Mouse (Mus musculus) hindbrain, embryonic 14.5 days (tissue): ENCODE data around the gene Thap3. TPM values are rescaled to one million over a fixed set of nuclear protein-coding genes. Genes with fewer than 3 reads are reported as not detected.
A peak's percentile ranks its signal among the peaks of the same experiment; 100 is the strongest.
"Not testable (repeated sequence)": the region's sequence is repeated elsewhere in the genome, so short reads cannot be mapped to it uniquely, and the experiment has no call there.

ENCODE experiments used
- ATAC-seq: fragments of 200-750 bp; cut with Nextera tagmentation; 2 replicates; pipeline ENCODE4 v1.8.0; 2017; ENCODE audit warnings: moderate number of reproducible peaks, mild to moderate bottlenecking, moderate TSS enrichment, moderate library complexity; ENCODE audit not compliant: low FRiP score
- DNase-seq: peaks from one replicate; pipeline ENCODE4 v3.0.0-alpha.2; 2015; ENCODE audit warnings: low spot score
- H3K27ac ChIP-seq: fragments of 300-500 bp; sonication (generic); 2 replicates; pipeline ENCODE4 v1.5.1; 2014; ENCODE audit warnings: mild to moderate bottlenecking, moderate library complexity
- H3K27me3 ChIP-seq: fragments of 300-500 bp; sonication (generic); 2 replicates; pipeline ENCODE4 v1.6.1; 2014; ENCODE audit warnings: mild to moderate bottlenecking, low read length, mixed read lengths; ENCODE audit not compliant: control insufficient read depth, insufficient read depth
- H3K36me3 ChIP-seq: fragments of 300-500 bp; sonication (generic); replicated peaks from 2 replicates; pipeline ENCODE4 v1.6.1; 2014; ENCODE audit not compliant: control insufficient read depth, insufficient read depth
- H3K4me1 ChIP-seq: fragments of 300-500 bp; sonication (generic); replicated peaks from 2 replicates; pipeline ENCODE4 v1.6.1; 2014; ENCODE audit warnings: antibody characterized with exemption, low read length, mixed read lengths; ENCODE audit not compliant: control insufficient read depth, insufficient read depth
- H3K4me2 ChIP-seq: fragments of 300-500 bp; sonication (generic); replicated peaks from 2 replicates; pipeline ENCODE4 v1.6.1; 2014; ENCODE audit warnings: mild to moderate bottlenecking, moderate library complexity
- H3K4me3 ChIP-seq: fragments of 300-500 bp; sonication (generic); replicated peaks from 2 replicates; pipeline ENCODE4 v1.5.1; 2014; ENCODE audit warnings: mild to moderate bottlenecking, low read length
- H3K9ac ChIP-seq: fragments of 300-500 bp; sonication (generic); 2 replicates; pipeline ENCODE4 v1.6.1; 2014
- H3K9me3 ChIP-seq: fragments of 300-500 bp; sonication (generic); 2 replicates; pipeline ENCODE4 v1.6.1; 2016; ENCODE audit warnings: low read length; ENCODE audit not compliant: control insufficient read depth
- WGBS: fragments of 180-500 bp; shearing (Covaris S2); extraction: QIAGEN DNeasy Blood & Tissue Kit; methylation state at CpG from one replicate; pipeline ENCODE4 v1.1.7; 2014; 5-methylcytosine and 5-hydroxymethylcytosine counted together
- polyA plus RNA-seq: library from polyadenylated mRNA; unstranded; fragments of >200 nt; fragmentation: Nextera tagmentation; extraction: Ambion mirVana; gene quantifications from 2 replicates; pipeline ENCODE4 v1.2.1, GENCODE M21; 2014

The Thap3 gene
- polyA plus RNA-seq, result 22.2 and 25.1 TPM in 2 replicates

DNA sequence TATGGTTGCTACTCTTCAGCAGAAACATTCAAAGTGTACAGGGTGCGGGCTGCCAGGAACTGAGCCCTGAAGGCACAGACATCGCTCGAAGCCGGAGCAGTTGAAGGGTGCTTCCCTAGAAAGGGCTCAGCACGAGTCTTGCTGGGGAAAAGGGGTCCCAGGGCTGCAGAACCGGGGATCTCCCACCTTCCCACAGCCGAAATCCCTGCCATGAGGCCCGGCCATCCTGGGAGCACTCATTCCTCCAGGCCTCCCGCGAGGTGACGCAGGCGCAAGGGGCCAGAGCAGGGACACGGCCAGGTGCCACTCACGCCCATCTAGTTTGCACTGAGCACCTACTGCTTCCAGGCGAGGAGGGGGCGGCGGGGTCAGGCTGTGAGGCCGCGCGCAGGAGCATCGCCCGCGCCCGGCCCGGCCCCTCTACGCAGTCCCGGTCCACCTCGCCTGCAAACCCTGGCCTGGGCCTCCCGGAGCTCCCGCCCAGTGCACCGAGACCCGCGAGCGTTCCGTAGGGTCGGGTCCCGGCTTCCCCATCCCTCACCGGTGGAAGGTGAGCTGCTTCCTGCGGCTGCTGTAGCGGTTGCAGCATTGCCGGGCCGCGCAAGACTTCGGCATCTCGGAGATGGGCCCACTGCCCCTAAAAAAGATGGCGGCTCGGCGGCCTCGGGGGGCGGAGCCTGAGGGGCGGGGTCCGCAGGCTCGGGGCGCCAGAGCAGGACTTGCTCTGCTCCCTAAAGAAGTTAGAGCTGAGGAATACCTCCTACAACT is at the start of gene Thap3:
Gene Thap3, minus strand, starts transcription at position 656 of the 768 bp plus-strand sequence.
- ATAC-seq (peak; percentile 81), DNase-seq (peak; percentile 77)
- peak within 1 kb of the TSS; percentile 83 for H3K27ac ChIP-seq
- no peaks in the 10 kb centered on the region for H3K27me3 ChIP-seq
- H3K4me2 ChIP-seq, result peak within 1 kb of the TSS; percentile 90
- no peaks in the 10 kb centered on the region for H3K9me3 ChIP-seq
- WGBS, result under 1% methylated on average over 54 of the region's 54 CpGs
- peak within 1 kb of the TSS; percentile 95 for H3K9ac ChIP-seq
- peaks cover 45% of the 10 kb centered on the region for H3K36me3 ChIP-seq
- H3K4me1 ChIP-seq, result peaks cover 8% of the 10 kb centered on the region; the same call in 1 of the 2 replicates
- peak within 1 kb of the TSS; percentile 86 for H3K4me3 ChIP-seq

DNA sequence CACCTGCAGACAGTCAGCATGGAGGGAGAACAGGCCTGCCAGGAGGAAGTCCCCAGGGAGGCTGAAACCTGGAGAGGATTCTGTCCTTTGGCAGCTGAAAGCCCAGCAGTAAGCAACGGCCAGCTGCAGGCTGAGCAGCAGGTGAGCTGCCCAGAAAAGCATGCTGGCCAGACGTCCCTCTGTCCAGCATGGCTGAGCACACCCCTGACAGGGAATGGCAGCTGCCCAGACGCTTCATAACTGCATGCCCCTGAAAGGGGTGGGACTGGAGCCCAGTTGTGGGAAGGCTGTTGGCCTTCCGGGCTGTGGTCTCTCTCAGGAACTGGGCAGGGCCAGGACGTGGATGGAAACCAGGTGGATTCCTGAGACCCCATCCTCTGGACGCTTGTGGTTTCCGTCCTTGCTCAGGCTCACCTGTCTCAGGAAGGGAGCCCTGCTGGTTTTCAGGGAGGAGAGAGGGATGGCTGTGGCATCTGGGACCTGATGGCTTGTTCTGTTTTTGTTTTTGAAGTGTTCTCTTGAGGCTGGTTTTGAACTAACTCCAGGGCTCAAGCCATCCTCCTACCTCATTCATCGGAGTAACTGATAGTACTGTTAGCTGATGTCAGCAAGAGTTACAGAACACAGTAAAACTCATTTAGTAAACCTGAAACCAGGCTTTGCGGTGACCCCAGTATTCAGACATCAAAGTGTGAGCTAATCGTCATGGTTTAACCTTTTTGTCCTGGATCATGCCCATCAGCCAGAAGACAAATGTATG is 49.6 kb upstream of the Thap3 start, which contains the start of gene Tas1r1:
Gene Tas1r1, minus strand, starts transcription at position 344 of the 760 bp plus-strand sequence.
- Histone ChIP-seq H3K4me1 (peaks cover 8% of the 10 kb centered on the region), H3K9ac (peak within 1 kb of the TSS; percentile 74), H3K4me3 (peak within 1 kb of the TSS; percentile 92), H3K27ac (no peak within 1 kb of the TSS), H3K27me3 (no peaks in the 10 kb centered on the region), H3K4me2 (peak within 1 kb of the TSS; percentile 97), H3K36me3 (peaks cover 27% of the 10 kb centered on the region), H3K9me3 (no peaks in the 10 kb centered on the region)
- WGBS, result 50% methylated on average over 10 of the region's 10 CpGs
- no peak for ATAC-seq
- no peak for DNase-seq

DNA sequence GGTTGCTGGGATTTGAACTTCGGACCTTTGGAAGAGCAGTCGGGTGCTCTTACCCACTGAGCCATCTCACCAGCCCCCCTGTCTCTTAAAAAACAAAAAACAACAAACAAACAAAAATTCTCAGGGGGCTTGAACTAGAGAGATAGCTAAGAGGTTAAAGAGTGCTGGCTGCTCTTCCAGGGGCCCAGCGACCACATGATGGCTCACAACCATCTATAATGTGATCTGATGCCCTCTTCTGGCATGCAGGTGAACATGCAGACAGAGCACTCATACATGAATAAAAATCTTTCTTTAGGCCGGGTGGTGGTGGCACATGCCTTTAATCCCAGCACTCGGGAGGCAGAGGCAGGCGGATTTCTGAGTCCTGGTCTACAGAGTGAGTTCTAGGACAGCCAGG is 47.7 kb upstream of the Thap3 start:
- ATAC-seq, H3K27ac ChIP-seq, DNase-seq, H3K27me3 ChIP-seq, H3K9ac ChIP-seq, H3K4me1 ChIP-seq, H3K9me3 ChIP-seq, H3K4me3 ChIP-seq, H3K4me2 ChIP-seq, H3K36me3 ChIP-seq: not testable (repeated sequence)
- WGBS, result 86% methylated on average over 6 of the region's 6 CpGs

DNA sequence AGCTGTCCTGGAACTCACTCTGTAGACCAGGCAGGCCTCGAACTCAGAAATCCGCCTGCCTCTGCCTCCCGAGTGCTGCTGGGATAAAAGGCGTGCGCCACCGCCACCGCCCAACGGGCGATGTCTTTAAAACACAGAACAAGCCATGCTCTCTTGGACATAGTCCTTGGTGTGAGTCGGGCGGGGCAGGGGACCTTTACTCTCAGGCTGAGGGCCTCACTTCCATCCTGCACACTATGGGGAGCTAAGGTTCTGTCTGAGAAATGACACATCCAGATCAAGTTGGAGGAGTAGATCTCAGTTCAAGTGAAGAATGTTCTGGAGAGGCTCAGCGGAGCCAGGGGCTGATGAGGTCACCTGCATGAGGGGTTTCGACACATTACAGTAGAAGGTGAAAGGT is 44.1 kb upstream of the Thap3 start:
- DNase-seq, result no peak
- Histone ChIP-seq H3K36me3 (no peaks in the 10 kb centered on the region), H3K27ac (no peak overlapping the region), H3K9me3 (no peaks in the 10 kb centered on the region), H3K27me3 (no peaks in the 10 kb centered on the region), H3K9ac (no peak overlapping the region), H3K4me3 (no peak overlapping the region), H3K4me2 (no peak overlapping the region), H3K4me1 (peaks cover 17% of the 10 kb centered on the region)
- 93% methylated on average over 13 of the region's 13 CpGs for WGBS
- ATAC-seq, result no peak

DNA sequence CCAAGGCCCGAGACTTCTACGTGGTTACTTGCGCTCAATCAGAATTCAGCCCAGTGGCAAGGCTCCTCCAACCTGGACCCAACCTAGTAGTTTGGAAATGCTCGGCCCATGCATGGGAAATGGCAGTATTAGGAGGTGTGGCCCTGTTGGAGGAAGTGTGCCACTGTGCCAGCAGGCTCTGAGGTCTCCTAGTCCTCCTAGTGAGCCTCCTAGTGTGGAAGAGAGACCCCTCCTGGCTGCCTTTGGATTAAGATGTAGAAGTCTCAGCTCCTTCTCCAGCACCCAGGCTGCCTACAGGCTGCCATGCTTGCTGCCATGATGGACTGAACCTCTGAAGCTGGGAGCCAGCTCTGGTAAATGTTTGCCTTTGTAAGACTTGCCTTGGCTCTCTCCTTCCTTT is 41.2 kb upstream of the Thap3 start:
- DNase-seq (no peak), ATAC-seq (no peak)
- Histone ChIP-seq H3K4me3 (no peak overlapping the region), H3K9me3 (no peaks in the 10 kb centered on the region), H3K27ac (no peak overlapping the region), H3K4me1 (peaks cover 37% of the 10 kb centered on the region), H3K4me2 (peak overlapping the region; percentile 3; the same call in 1 of the 2 replicates), H3K9ac (peak overlapping the region; percentile 11; the same call in 1 of the 2 replicates), H3K36me3 (no peaks in the 10 kb centered on the region), H3K27me3 (no peaks in the 10 kb centered on the region)
- 53% methylated on average over 4 of the region's 4 CpGs for WGBS

DNA sequence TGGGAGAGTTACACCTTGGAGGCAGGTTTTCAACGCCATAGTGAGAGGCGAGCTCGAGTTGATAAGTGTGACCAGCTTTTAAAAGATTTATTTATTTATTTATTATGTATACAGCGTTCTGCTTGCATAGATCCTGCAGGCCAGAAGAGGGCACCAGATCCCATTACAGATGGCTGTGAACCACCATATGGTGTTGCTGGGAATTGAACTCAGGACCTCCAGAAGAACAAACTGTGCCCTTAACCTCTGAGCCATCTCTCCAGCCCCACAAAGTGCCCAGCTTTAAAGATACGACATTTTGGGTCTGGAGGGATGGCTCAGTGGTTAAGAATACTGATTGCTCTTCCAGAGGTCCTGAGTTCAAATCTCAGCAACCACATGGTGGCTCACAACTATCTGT is 40.3 kb upstream of the Thap3 start:
- 0 out of 2 replicates have a peak, but pooled peaks cover 8% of the 10 kb centered on the region for H3K36me3 ChIP-seq
- no peaks in the 10 kb centered on the region for H3K27me3 ChIP-seq
- ATAC-seq (no peak), DNase-seq (no peak)
- WGBS, result 44% methylated on average over 5 of the region's 5 CpGs
- H3K4me3 ChIP-seq, result no peak overlapping the region
- 0 out of 2 replicates have a peak overlapping the region, but pooled peaks have one; percentile 71 for H3K9ac ChIP-seq
- no peaks in the 10 kb centered on the region for H3K9me3 ChIP-seq
- H3K4me2 ChIP-seq, result peak overlapping the region; percentile 95; the same call in 1 of the 2 replicates
- peaks cover 39% of the 10 kb centered on the region for H3K4me1 ChIP-seq
- H3K27ac ChIP-seq, result no peak overlapping the region

DNA sequence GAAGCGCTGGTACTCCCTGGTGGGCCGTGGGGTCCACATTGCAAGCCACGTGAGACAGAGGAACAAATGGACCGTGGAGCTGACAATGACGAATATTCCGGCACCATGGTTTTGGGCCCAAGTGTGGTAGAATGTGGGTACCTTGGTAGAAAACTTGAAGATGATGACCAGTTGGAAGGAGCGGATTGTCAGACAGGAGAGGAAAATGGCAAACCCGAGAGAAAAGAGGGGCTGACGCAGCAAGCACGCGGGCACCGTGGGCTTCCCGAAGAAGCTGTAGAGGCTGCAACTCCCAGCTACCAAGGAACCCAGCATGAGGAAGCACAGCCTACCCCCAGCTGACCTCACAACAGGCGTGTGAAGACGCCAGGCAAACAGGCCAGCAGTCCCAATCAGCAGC is 39.7 kb upstream of the Thap3 start:
- 58% methylated on average over 15 of the region's 15 CpGs for WGBS
- H3K27ac ChIP-seq, result peak overlapping the region; percentile 34; the same call in 1 of the 2 replicates
- no peak for ATAC-seq
- peak overlapping the region; percentile 77 for H3K4me3 ChIP-seq
- peak overlapping the region; percentile 71 for H3K9ac ChIP-seq
- 0 out of 2 replicates have a peak, but pooled peaks cover 13% of the 10 kb centered on the region for H3K36me3 ChIP-seq
- no peaks in the 10 kb centered on the region for H3K27me3 ChIP-seq
- DNase-seq, result no peak
- H3K4me2 ChIP-seq, result peak overlapping the region; percentile 95
- peaks cover 39% of the 10 kb centered on the region for H3K4me1 ChIP-seq
- no peaks in the 10 kb centered on the region for H3K9me3 ChIP-seq

DNA sequence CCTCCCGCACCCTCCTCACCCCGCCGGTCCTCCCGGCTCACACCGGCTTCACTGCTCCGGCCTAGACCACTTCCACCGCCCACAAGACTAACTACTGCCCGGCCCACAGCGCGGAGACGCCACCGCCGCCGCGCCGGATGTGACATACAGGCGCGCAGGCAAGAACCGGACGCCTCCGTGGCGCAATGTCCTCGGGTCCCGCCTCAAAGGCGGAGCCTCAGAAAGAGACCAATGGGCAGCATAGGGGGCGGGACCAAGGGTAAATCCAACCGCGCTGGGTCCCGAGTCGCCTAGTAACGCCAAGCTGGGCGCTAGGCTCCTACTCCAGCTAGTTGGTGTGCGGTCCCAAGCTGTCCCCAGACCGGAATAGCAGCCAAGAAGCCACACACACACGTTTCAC is 38.7 kb upstream of the Thap3 start, which contains the start of gene Zbtb48:
Gene Zbtb48, minus strand, starts transcription at position 148 of the 400 bp plus-strand sequence.
- Histone ChIP-seq H3K9me3 (no peaks in the 10 kb centered on the region), H3K4me2 (peak within 1 kb of the TSS; percentile 95), H3K9ac (peak within 1 kb of the TSS; percentile 71), H3K4me1 (peaks cover 39% of the 10 kb centered on the region), H3K4me3 (peak within 1 kb of the TSS; percentile 77), H3K36me3 (peaks cover 17% of the 10 kb centered on the region), H3K27ac (peak within 1 kb of the TSS; percentile 34), H3K27me3 (no peaks in the 10 kb centered on the region)
- DNase-seq (peak; percentile 95), ATAC-seq (peak; percentile 97)
- 0% methylated on average over 33 of the region's 35 CpGs for WGBS
